Mouse (Mus musculus) urinary bladder, postnatal 4 days (tissue): ENCODE results near the gene Gldc.
"Not testable (repeated sequence)": the region's sequence is repeated elsewhere in the genome, so short reads cannot be mapped to it uniquely, and the experiment has no call there.

Experiments used
- DNase-seq, 2 experiments: peaks; one replicate each; pipeline ENCODE4 v3.0.0; 2021 to 2022; ENCODE audit warnings: low spot score in 2 of 2

The Gldc gene

DNA sequence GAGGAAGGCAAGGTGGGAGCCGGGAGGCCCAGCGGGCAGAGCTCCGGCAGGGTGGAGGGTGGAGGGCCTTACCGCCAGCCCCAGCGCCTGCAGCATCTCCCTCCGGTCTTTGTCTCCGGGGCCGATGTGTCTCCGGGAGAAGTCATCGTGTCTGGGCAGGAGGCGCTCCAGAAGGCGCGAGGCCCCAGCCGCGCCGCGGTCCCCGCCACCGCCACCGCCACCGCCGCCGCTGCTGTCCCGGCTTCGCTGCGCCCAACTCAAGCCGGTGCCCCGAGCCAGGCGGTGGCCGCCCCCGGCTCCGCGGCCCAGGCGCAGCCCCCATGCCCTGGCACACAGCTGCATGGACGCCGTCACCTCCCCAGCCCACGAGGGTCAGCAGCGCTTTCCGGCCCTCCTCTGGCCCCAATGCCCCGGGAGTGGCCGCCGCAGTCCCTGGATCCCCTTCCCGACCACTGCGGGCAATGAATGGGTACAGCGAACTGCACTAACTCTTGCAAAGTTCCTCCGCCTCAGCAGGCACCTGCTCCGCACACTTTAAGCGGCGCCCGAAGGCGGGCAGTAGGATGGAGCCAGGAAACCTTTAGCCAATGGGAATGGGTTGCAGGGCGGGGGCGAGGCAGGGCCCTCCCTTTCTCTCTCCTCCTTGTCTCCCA lies at the start of gene Gldc:
Gldc (minus strand) TSS at position 511 of the 653 bp plus-strand sequence.
- peak; percentile 52 to 65 for DNase-seq

DNA sequence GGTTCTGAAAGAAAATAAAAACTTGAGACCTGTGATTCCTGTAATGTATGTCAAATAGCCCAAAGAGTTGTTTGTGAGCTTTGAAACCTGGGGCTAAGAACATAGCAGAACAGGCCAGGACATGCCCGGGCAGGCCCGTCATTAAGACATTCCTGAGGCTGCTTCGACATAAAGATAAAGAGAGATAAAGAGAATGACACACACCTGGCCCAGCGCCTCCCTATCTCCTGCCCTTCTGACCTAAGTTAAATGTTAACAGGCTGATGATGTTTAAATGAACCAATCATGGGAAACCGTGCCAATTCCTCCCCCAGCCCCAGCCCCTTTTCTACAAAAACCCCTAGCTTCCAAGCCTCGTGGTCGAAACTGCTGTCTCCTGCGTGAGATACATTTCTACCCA lies 47.4 kb upstream of the Gldc start:
- not testable (repeated sequence) for DNase-seq

- DNase-seq: peak in 1 of 2 experiments; percentile 68
Observed at GRCm38 (mm10) chr19:30217335-30217734, 42.1 kb upstream of the Gldc start.

DNA sequence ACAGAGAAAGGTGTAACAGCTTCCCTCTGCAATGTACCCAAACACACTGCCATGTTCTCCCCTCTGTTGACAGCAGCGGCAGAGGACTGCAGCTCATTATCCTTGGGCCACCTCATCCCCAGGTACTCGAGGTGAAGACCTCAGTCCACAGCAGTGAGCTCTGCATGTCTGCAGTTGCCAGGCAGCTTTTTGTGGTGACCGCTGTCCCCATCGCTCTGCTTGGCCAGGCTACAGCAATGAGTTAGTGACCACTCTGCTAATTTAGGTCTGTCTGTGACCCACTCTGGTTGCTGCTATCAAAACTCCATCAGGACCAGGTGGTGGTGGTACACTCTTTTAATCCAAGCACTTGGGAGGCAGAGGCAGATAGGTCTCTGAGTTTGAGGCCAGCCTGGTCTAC lies 41.0 kb upstream of the Gldc start:
- DNase-seq: no peak

DNA sequence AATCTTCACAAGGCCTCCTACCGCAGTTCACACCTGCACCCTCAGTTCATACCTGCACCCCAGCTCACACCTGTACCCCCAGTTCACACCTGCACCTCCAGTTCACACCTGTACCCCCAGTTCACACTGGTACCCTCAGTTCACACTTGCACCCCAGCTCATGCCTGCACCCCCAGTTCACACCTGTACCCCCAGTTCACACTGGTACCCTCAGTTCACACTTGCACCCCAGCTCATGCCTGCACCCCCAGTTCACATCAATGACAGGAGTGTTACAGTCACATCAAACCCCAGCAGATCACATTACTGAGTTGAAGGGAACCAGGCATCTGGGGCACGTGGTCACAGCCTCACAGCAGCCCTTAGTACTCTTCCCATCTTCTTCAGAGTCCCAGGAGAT lies 40.5 kb upstream of the Gldc start:
- not testable (repeated sequence) for DNase-seq

GRCm38 (mm10) chr19:30214026-30214425 lies 38.8 kb upstream of the Gldc start:
- DNase-seq: no peak

GRCm38 (mm10) chr19:30209006-30209405 lies 33.8 kb upstream of the Gldc start:
- not testable (repeated sequence) for DNase-seq

DNA sequence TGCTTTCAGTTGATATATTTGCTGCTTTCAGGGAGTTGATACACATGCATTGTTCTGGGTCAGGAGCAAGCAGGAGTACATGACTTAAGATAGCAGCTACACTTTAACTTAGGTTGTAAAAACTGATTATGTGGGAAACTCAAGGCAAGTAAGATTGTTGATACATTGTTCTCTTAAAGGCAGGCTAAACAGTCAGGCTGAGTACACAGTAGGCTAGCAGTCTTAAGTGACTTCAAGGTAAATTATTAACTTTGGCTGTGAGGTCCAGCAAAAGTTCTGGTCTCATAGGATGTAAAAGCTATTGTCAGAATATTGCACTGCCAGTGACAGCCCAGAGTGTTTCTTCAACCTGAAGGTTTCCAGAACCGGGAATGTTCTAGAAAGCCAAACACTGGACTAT lies 31.8 kb upstream of the Gldc start:
- no peak for DNase-seq

- DNase-seq: no peak
Observed at GRCm38 (mm10) chr19:30205874-30206273, 30.6 kb upstream of the Gldc start.

DNA sequence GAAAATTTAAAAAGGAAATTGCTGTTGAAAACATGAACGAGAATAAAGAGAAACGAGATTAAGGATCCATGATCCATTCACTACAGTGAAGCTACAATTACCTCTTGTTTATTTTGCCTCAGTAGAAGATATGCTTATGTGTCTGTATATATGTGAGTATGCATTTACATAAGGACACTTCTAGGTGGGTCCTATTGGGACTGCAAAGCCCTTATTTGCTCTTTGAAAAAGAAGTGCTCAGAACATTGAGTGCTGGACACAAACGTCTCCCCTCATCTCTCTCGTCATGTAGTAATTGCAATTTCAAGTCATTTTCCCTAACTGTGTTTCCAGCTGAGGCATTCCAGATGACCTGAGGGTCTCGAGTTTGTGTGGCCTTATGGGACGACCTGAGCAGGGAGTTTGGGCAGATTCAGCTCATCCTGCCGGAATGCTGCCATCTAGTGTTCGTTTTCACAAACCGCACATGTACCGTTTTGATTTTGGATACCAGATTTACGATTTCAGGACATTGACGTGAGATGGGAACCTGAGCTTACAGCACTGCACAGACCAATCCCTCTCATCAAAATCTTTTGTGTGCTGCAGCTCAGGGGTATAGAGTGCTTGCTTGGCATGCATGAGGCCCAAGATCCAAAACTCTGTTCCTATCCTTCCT lies 30.1 kb upstream of the Gldc start:
- DNase-seq: no peak

DNA sequence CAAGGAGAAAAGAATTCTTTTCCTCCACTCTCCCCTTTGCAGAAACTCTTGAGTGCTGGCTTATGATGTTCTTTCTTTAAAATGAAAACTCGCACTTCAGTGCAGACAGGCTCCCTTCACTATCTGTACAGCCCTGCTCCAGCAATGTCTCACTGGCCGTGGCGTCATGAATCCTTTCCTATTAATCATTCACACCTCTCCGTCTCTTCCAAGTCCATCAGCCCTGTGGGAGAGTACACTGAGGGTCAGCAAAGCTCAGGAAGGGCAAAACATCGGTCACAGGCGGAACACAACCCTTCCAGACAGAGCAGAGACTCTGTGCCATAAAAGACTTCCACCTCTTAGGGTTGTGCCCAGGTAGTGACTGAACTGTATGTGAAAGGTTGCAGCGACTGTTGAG lies 26.9 kb upstream of the Gldc start:
- no peak for DNase-seq

DNA sequence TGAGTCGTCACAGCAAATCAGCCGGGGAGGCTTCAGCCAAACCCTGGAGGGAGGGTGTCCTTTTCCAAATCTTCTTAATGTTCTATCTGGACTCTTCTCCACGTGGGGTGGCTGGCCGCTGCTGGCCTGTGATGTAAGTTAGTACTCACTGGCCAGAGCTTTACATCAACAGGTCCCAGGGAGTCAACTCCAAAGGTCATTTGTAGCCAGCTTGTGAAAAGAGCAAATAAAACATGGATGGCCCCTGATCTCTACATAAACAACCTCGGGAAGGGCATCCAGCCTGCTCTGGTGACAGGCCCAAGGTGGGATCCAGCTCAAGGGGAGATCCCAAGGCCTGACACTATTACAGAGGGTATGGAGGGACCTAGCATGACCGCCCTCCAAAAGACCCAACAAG lies 19.8 kb upstream of the Gldc start:
- no peak for DNase-seq

DNA sequence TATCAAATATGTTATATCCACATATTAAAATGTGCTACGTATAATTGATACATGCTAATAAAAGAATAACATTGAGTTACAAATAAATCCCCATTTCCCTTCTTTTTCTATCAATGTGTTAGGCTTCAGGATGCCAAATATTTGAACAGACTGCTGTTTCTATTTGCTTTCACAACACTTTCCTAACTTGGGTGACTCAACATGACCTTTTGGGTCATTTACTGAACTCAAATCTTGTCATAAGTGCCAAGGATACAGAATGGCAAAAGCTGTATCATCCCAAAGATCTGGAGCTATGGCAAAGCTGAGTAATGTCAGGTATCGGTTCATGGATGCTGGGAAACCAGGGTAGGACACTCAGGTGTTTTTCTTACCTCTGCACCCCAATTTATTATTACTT lies 12.0 kb upstream of the Gldc start:
- no peak for DNase-seq

DNA sequence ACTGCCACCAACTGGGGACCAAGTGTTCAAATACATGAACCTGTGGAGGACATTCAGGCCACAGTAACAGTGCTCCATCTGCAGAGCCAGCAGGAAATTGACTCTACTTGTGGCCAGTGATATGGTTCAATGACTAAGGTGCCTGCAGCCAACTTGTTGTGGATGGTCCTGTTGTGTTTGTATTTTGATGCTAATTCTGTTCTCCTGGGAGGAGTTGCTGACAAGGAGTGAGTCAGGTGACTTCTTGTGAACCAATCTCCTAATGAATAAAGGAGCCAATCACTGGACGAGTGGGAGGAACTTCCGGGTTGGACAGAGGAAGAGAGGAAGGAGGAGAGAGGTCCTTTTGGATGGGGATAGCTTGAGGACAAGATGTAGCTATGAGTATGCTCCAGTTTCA lies 10.3 kb upstream of the Gldc start:
- DNase-seq: no peak

- no peak for DNase-seq
Observed at GRCm38 (mm10) chr19:30179979-30180378, 4.8 kb upstream of the Gldc start.

- no peak for DNase-seq
Observed at GRCm38 (mm10) chr19:30174074-30174670, 1.1 kb downstream of the Gldc start.

- no peak for DNase-seq
Observed at GRCm38 (mm10) chr19:30171346-30172055, 3.7 kb downstream of the Gldc start.

DNA sequence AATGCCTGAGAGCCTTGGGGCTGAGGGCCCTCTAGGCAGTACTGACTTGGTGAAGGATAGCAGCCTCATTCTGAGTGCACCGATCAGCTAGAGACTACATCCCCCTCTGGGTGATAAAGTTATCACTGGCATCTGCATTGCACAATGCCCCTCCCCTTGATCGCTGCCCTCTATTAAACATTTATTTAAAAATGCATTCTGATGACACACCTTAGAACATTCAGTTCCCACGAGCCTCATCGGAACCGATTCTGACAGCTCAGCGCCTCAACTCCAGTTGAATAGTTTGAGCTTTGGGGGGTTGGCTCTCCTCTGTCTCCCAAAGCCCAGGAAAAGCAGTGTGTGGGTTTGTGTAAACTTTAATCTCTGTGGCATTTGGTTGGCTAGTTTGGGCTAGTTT lies 4.9 kb downstream of the Gldc start:
- no peak for DNase-seq

DNA sequence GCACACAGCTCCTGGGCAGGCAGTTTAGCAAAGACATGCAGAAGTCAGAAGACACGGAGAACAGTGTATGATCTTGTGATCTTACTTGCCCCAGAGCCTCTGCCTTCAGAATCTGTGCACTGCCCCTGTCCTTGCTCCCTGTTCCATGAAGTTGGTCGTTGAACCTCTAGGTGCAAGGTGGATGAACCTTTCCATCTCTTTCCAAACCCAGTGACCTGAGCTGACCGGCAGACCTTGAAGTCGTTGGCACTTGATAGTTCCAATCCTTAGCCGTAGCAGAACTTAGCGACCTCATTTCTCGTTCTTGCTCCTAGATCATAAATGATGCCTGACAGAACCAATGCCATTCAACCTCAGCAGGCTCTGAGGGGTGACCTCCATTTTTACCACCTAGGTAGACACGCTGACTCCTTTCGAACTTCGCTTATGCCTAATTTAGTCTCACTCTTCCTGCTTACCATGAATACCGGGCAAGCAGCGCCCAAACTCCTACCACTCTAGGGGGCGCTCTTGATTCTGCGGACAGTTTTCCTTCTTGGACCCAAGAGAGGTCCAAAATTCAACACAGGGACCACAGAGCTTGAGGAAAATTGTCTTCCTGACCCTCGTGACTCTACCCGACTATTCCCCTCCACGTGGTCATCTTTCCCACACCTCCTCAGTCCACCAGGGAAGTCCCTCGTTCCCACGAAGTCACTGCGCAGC lies 8.3 kb downstream of the Gldc start:
- DNase-seq: no peak

DNA sequence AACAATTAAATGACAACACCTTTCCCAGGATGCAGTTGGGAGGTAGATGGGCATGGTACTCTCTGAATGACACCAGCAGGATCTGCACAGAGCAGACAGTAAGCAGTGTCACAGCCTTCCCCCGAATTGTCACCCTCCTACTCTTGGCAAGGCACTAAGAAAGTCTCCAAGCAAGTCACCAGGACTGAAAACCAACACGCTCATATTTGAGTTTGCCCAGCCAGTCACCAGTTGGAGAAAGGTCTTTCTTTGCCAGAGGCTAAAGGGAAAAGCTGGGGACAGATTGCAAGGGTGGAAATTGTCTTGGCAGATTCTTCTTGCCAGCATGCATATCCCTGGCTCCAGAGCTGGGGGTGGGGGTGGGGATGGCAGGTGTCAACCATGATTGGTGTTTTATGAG lies 11.0 kb downstream of the Gldc start:
- no peak for DNase-seq

DNA sequence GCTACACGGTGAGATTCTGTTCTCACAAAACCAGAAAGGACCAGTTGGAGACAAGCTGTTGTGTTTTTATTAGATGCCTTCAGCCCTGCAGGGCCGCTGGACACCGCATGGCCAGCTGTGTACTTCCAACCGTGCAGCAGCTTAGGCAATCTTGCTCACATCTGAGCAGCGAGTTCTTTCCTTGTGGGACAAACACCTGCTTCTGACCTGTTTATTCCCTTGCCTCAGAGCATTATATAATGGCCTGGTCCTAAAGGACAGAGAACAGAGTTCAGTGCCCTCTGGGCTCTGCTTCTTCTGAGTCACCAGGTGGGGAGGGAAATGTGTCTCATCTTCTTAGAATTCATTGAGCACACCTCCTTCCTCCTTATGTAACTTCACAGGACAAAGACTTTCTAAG lies 12.4 kb downstream of the Gldc start:
- DNase-seq: no peak

GRCm38 (mm10) chr19:30160021-30160420 lies 15.2 kb downstream of the Gldc start:
- no peak for DNase-seq
